Mouse (Mus musculus) heart, adult 10 weeks (tissue): ENCODE measurements around the gene Prss46. TPM values are rescaled to one million over a fixed set of nuclear protein-coding genes. Genes with fewer than 3 reads are reported as not detected.

Source experiments
- polyA plus RNA-seq: library from polyadenylated mRNA; stranded (reverse); fragments of 350-450 nt; fragmentation: Illumina TruSeq; extraction: RNeasy Lipid Tissue Mini Kit (QIAGEN cat#74804); gene quantifications from one replicate; pipeline ENCODE4 v1.2.3, GENCODE M21; 2014; ENCODE audit warnings: low read depth, low replicate concordance

Prss46 gene
- not detected for polyA plus RNA-seq

GRCm38 (mm10) chr9:110844206-110844605 lies at the start of gene Prss46:
Gene Prss46 (plus strand): TSS chr9:110844506.

GRCm38 (mm10) chr9:110797866-110798265 lies 46.4 kb upstream of the Prss46 start, which contains the start of gene Prss42:
Gene Prss42 (plus strand): TSS chr9:110798166.

GRCm38 (mm10) chr9:110813789-110814188 lies 30.5 kb upstream of the Prss46 start, which contains the start of gene Prss44:
Gene Prss44 (plus strand): TSS chr9:110813994.

GRCm38 (mm10) chr9:110826390-110826789 lies 17.9 kb upstream of the Prss46 start, which contains the start of gene Prss43:
Gene Prss43 (plus strand): TSS chr9:110826690.

GRCm38 (mm10) chr9:110834411-110834810 lies 9.9 kb upstream of the Prss46 start, which contains the start of gene Prss45:
Gene Prss45 (plus strand): TSS chr9:110834588.

GRCm38 (mm10) chr9:110857781-110858472 lies 13.6 kb downstream of the Prss46 start, which contains the start of gene Prss50:
Gene Prss50 (plus strand): TSS chr9:110857967.

GRCm38 (mm10) chr9:110879191-110879920 lies 35.0 kb downstream of the Prss46 start, which contains the start of gene Als2cl:
Gene Als2cl (plus strand): TSS chr9:110879870.

GRCm38 (mm10) chr9:110879998-110880561 lies 35.8 kb downstream of the Prss46 start, which contains the start of gene Tmie:
Gene Tmie (minus strand): TSS chr9:110880113.

Other genes with a start within 250 kb of the Prss46 start
- 2.3 TPM for gene Nradd, start 220.1 kb upstream of the Prss46 start, polyA plus RNA-seq
- gene Nbeal2, start 190.3 kb upstream of the Prss46 start, polyA plus RNA-seq = 9.7 TPM
- gene Ccdc12, start 188.0 kb upstream of the Prss46 start, polyA plus RNA-seq = 89.4 TPM
- 10,021 TPM for gene Myl3, start 102.6 kb upstream of the Prss46 start, polyA plus RNA-seq
- 7.8 TPM for gene Pth1r, start 97.4 kb upstream of the Prss46 start, polyA plus RNA-seq
- not detected for gene Prss42, start 46.3 kb upstream of the Prss46 start, polyA plus RNA-seq
- not detected for gene Prss44, start 30.5 kb upstream of the Prss46 start, polyA plus RNA-seq
- not detected for gene Prss43, start 17.8 kb upstream of the Prss46 start, polyA plus RNA-seq
- not detected for gene Prss45, start 9.9 kb upstream of the Prss46 start, polyA plus RNA-seq
- gene Prss50, start 13.5 kb downstream of the Prss46 start, polyA plus RNA-seq = not detected
- 16.9 TPM for gene Als2cl, start 35.4 kb downstream of the Prss46 start, polyA plus RNA-seq
- gene Tmie, start 35.6 kb downstream of the Prss46 start, polyA plus RNA-seq = 2.2 TPM
- not detected for gene Fam240a, start 72.4 kb downstream of the Prss46 start, polyA plus RNA-seq
- not detected for gene Tdgf1, start 101.7 kb downstream of the Prss46 start, polyA plus RNA-seq
- gene Lrrc2, start 107.0 kb downstream of the Prss46 start, polyA plus RNA-seq = 288 TPM
- 5.5 TPM for gene Rtp3, start 146.1 kb downstream of the Prss46 start, polyA plus RNA-seq
- not detected for gene Ltf, start 174.8 kb downstream of the Prss46 start, polyA plus RNA-seq
- gene Ccrl2, start 213.0 kb downstream of the Prss46 start, polyA plus RNA-seq = 16.8 TPM